Comparison of ENCODE assay signal across 9 mouse cellular contexts in genomic region chr7:138940612-138941461, GRCm38 (mm10). TPM values are rescaled to one million over a fixed set of nuclear protein-coding genes. Genes with fewer than 3 reads are reported as not detected.
DNase-seq lines count a peak whose midpoint lies in the region; ATAC-seq and TF ChIP-seq lines count a peak whose summit lies in the region.
"Had no signal": no experiment of that assay in that cellular context is flagged by ENCODE, and none has a peak within 500 bp of the region (broad histone marks: within the 10 kb centered on the region; RNA-seq: fewer than 3 reads in every experiment).

Gene Jakmip3 (plus strand): TSS chr7:138940730.

- no peak within 1 kb of the TSS for H3K27ac ChIP-seq in ES-E14 (ENCODE audit: insufficient read depth, low read depth, low read length, poor library complexity, severe bottlenecking)
- no peak within 1 kb of the TSS for H3K27ac ChIP-seq in embryonic facial prominence, embryonic 11.5 days (replicated peaks; ENCODE audit: low read depth, low read length)
- 0 out of 2 replicates have a peak within 1 kb of the TSS, but pooled peaks have one; percentile 29 for H3K27ac ChIP-seq in hindbrain, embryonic 10.5 days
- no peak within 1 kb of the TSS for H3K27ac ChIP-seq in limb, embryonic 11.5 days (replicated peaks; ENCODE audit: low read depth, low read length)
- H3K27ac ChIP-seq in olfactory bulb, adult 2 months (ENCODE audit: insufficient read depth, low read depth, low read length), result peak within 1 kb of the TSS; percentile 92

- under 1% methylated on average over 77 of the region's 78 CpGs for WGBS in embryonic facial prominence, embryonic 11.5 days
- under 1% methylated on average over 78 of the region's 78 CpGs for WGBS in hindbrain, embryonic 10.5 days
- WGBS in limb, embryonic 11.5 days, result under 1% methylated on average over 78 of the region's 78 CpGs
- under 1% methylated on average over 78 of the region's 78 CpGs for WGBS in olfactory bulb, adult 2 months

- peak within 1 kb of the TSS; percentile 74 to 76 for H3K4me3 ChIP-seq in ES-E14 (ENCODE audit: insufficient read depth in 1 of 2, low read depth in 1 of 2, low read length in 2 of 2, poor library complexity in 1 of 2, severe bottlenecking in 1 of 2)
- H3K4me3 ChIP-seq in embryonic facial prominence, embryonic 11.5 days (ENCODE audit: low read depth, low read length), result peak within 1 kb of the TSS; percentile 41
- peak within 1 kb of the TSS; percentile 59 for H3K4me3 ChIP-seq in hindbrain, embryonic 10.5 days
- H3K4me3 ChIP-seq in limb, embryonic 11.5 days (ENCODE audit: low read depth, low read length), result peak within 1 kb of the TSS; percentile 38
- peak within 1 kb of the TSS; percentile 70 for H3K4me3 ChIP-seq in olfactory bulb, adult 2 months (ENCODE audit: insufficient read depth, low read depth, low read length)

- peak within 1 kb of the TSS; percentile 87 for H3K4me2 ChIP-seq in embryonic facial prominence, embryonic 11.5 days (ENCODE audit: low read depth, low read length)
- peak within 1 kb of the TSS; percentile 77 for H3K4me2 ChIP-seq in limb, embryonic 11.5 days (ENCODE audit: low read depth, severe bottlenecking)

- no peaks in the 10 kb centered on the region for H3K9me3 ChIP-seq in ES-E14 (ENCODE audit: control insufficient read depth, insufficient read depth, low read depth, low read length)
- no peaks in the 10 kb centered on the region for H3K9me3 ChIP-seq in embryonic facial prominence, embryonic 11.5 days (replicated peaks; ENCODE audit: control insufficient read depth, low read length)
- 0 out of 2 replicates have a peak, but pooled peaks cover 2% of the 10 kb centered on the region for H3K9me3 ChIP-seq in hindbrain, embryonic 10.5 days
- H3K9me3 ChIP-seq in limb, embryonic 11.5 days (ENCODE audit: control insufficient read depth, low read length), result 0 out of 2 replicates have a peak, but pooled peaks cover 3% of the 10 kb centered on the region

- peaks cover 39% of the 10 kb centered on the region for H3K27me3 ChIP-seq in embryonic facial prominence, embryonic 11.5 days (ENCODE audit: control insufficient read depth, insufficient read depth, low read length)
- peaks cover 80% of the 10 kb centered on the region for H3K27me3 ChIP-seq in hindbrain, embryonic 10.5 days (ENCODE audit: insufficient read depth, poor library complexity, severe bottlenecking)
- peaks cover 44% of the 10 kb centered on the region for H3K27me3 ChIP-seq in limb, embryonic 11.5 days (ENCODE audit: control insufficient read depth, insufficient read depth, low read length)

- peak within 1 kb of the TSS; percentile 22 for H3K9ac ChIP-seq in ES-E14 (ENCODE audit: insufficient read depth, low read depth, low read length, poor library complexity, severe bottlenecking)
- 0 out of 2 replicates have a peak within 1 kb of the TSS, but pooled peaks have one; percentile 9 for H3K9ac ChIP-seq in embryonic facial prominence, embryonic 11.5 days (replicated peaks; ENCODE audit: low read length)
- no peak within 1 kb of the TSS; the same call in 1 of the 2 replicates for H3K9ac ChIP-seq in limb, embryonic 11.5 days (ENCODE audit: low read length)

- peak; percentile 18; the same call in 1 of the 2 replicates for ATAC-seq in embryonic facial prominence, embryonic 11.5 days (replicated peaks; ENCODE audit: insufficient number of reproducible peaks, low FRiP score, low TSS enrichment, low read depth)
- 0 out of 2 replicates have a peak, but pooled peaks have one; percentile 39 for ATAC-seq in limb, embryonic 11.5 days (ENCODE audit: insufficient number of reproducible peaks, low FRiP score, low TSS enrichment, low read depth)

- TF ChIP-seq CTCF in olfactory bulb, adult 2 months (IDR thresholded peaks at IDR 0.05; ENCODE audit: insufficient read depth, low read depth, low read length), result no peak

- no peak for DNase-seq in ES-E14 (ENCODE audit: low read depth, low spot score)
- peak; percentile 48 for DNase-seq in ZHBTc4 (ENCODE audit: low read depth, low spot score)
- DNase-seq in embryonic facial prominence, embryonic 11.5 days (ENCODE audit: low spot score), result no peak
- peak; percentile 42 for DNase-seq in hindbrain, embryonic 10.5 days (ENCODE audit: low spot score)
- DNase-seq in limb, embryonic 11.5 days (ENCODE audit: low spot score), result peak; percentile 53
- DNase-seq in gastrocnemius, postnatal 14 days, result no peak
- DNase-seq in spleen, adult 12 weeks (ENCODE audit: low spot score), result no peak

- intact Hi-C loops in gastrocnemius, postnatal 14 days (cut with DNase I; ENCODE audit: low total_unique reads), result no loop called here

- no peaks in the 10 kb centered on the region for H3K36me3 ChIP-seq in ES-E14 (ENCODE audit: control insufficient read depth, insufficient read depth, low read length, poor library complexity, severe bottlenecking)
- H3K36me3 ChIP-seq in embryonic facial prominence, embryonic 11.5 days (replicated peaks; ENCODE audit: control insufficient read depth, insufficient read depth, low read depth, low read length), result no peaks in the 10 kb centered on the region
- H3K36me3 ChIP-seq in hindbrain, embryonic 10.5 days, result no peaks in the 10 kb centered on the region
- H3K36me3 ChIP-seq in limb, embryonic 11.5 days (ENCODE audit: control insufficient read depth, insufficient read depth, low read length), result no peaks in the 10 kb centered on the region

- 0 out of 2 replicates have a peak, but pooled peaks have one; percentile 18 for TF ChIP-seq POLR2A in olfactory bulb, adult 2 months (IDR thresholded peaks at IDR 0.05; ENCODE audit: insufficient read depth, low read depth, low read length)

- in situ Hi-C loops in ES-E14 (cut with MboI; ENCODE audit: low sequenced_read_pairs in 2 of 2, unreplicated experiment in 2 of 2), result no loop called here

- no peaks in the 10 kb centered on the region; a peak in 1 of 4 replicates for H3K4me1 ChIP-seq in ES-E14 (ENCODE audit: control insufficient read depth in 2 of 2, insufficient read depth in 2 of 2, low read length in 2 of 2, poor library complexity in 1 of 2)
- no peaks in the 10 kb centered on the region for H3K4me1 ChIP-seq in embryonic facial prominence, embryonic 11.5 days (ENCODE audit: control insufficient read depth, insufficient read depth, low read length)
- peaks cover 13% of the 10 kb centered on the region for H3K4me1 ChIP-seq in hindbrain, embryonic 10.5 days (replicated peaks)
- H3K4me1 ChIP-seq in limb, embryonic 11.5 days (ENCODE audit: control insufficient read depth, insufficient read depth, low read length), result peaks cover 11% of the 10 kb centered on the region; the same call in 1 of the 2 replicates
- H3K4me1 ChIP-seq in olfactory bulb, adult 2 months (ENCODE audit: control insufficient read depth, insufficient read depth, low read length), result peaks cover 12% of the 10 kb centered on the region

TF ChIP-seq in ES-E14, 5 proteins besides CTCF, POLR2A, EP300 and RAD21:
- TF ChIP-seq CHD2 (IDR thresholded peaks at IDR 0.05; ENCODE audit: low read depth, low read length) (no peak), ZC3H11A (IDR thresholded peaks at IDR 0.05; ENCODE audit: borderline replicate concordance, low read depth, low read length) (no peak), ZNF384 (IDR thresholded peaks at IDR 0.05; ENCODE audit: low read depth, low read length) (no peak), MAFK (IDR thresholded peaks at IDR 0.05; ENCODE audit: insufficient read depth, low read depth, low read length) (no peak), HCFC1 (IDR thresholded peaks at IDR 0.05; ENCODE audit: borderline replicate concordance, insufficient read depth, low read length) (no peak)

RNA-seq across cellular contexts. Expression of gene Jakmip3, which starts in this region (rescaled TPM):
- 0.09 and 0.11 TPM in 2 replicates for total RNA-seq in ES-E14 (2012; rRNA removed)
- polyA plus RNA-seq in embryonic facial prominence, embryonic 11.5 days (2014; fragmentation: Nextera tagmentation; extraction: Ambion mirVana), result 0.80 and 1.1 TPM in 2 replicates
- 1.3 and 1.8 TPM in 2 replicates for polyA plus RNA-seq in hindbrain, embryonic 10.5 days (2016; fragmentation: Nextera tagmentation; extraction: Ambion mirVana)
- polyA plus RNA-seq in limb, embryonic 11.5 days (2014; fragmentation: Nextera tagmentation; extraction: Ambion mirVana), result 0.35 and 0.45 TPM in 2 replicates
- polyA plus RNA-seq in olfactory bulb, adult 2 months (2012; ENCODE audit: insufficient read depth, insufficient read length, low replicate concordance, missing spikeins), result not detected in 2 replicates
- total RNA-seq in gastrocnemius, postnatal 14 days (2021), result not detected
- total RNA-seq: common myeloid progenitor, adult 5-6 weeks had no signal

Comparison
In these comparisons a context has a peak if more than half of its experiments do, and no peak if none do; other contexts are left out.
1. Peak in DNase-seq, ATAC-seq, H3K4me3 ChIP-seq and H3K4me2 ChIP-seq in limb, embryonic 11.5 days; RNA of the gene not detected or under 1 TPM.
2. DNase-seq: peak in ZHBTc4 (single experiment) and hindbrain, embryonic 10.5 days (single experiment); none in ES-E14 (single experiment), embryonic facial prominence, embryonic 11.5 days (single experiment), gastrocnemius, postnatal 14 days (single experiment) and spleen, adult 12 weeks (single experiment).
3. H3K27ac ChIP-seq: peak in hindbrain, embryonic 10.5 days (single experiment) and olfactory bulb, adult 2 months (single experiment); none in ES-E14 (single experiment), embryonic facial prominence, embryonic 11.5 days (single experiment) and limb, embryonic 11.5 days (single experiment).
4. Peak in every context shown above with its lines, with median percentiles within 50 percentile points of each other: H3K4me3 ChIP-seq.